Mouse (Mus musculus): Measurements from ENCODE around the gene Zbtb16. TPM values are rescaled to one million over a fixed set of nuclear protein-coding genes. Genes with fewer than 3 reads are reported as not detected.
A peak's percentile ranks its signal among the peaks of the same experiment; 100 is the strongest.

The Zbtb16 gene
- total RNA-seq, 2 experiments from 2014 or later, result 144 to 166 TPM

DNA sequence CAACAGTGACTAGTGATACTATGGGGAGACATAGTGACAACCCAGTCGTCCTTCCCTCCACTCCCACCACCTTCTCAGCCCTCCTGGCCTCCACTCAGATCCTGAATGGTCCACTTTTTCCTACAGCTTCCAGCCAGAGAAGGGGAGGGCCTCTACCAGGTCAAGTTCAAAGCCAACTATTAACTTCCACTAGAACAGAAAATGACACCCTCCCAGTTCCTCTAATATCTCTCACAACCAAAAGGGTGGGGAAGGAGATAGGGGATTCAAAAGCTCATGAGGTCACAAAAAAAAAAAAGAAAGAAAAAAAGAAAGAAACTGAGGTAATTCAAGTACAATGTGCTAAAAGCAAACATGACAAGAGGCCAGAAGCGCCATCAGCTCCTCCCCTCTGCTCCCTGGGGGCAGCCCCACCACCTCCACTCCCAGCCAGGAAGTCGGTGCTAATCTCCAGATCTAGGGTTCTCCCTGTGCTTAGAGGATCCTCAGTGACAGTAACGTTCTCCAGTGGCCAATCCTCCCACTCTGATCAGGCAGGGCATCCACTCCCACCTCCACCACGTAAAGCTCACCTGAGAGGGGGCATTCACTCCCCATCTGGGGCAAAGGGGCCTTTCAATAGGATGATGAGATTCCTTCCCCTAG lies 180.4 kb downstream of the Zbtb16 start:
- intact Hi-C loops (cut with DNase I), result no loop called here
- DNase-seq, result no peak

GRCm38 (mm10) chr9:48654730-48655129 lies 181.3 kb downstream of the Zbtb16 start:
- no peak for DNase-seq
- intact Hi-C loops (cut with DNase I), result loop anchor here (5.0 kb wide), 1 partner anchor 53 kb away; no protein-coding TSS in a partner anchor

DNA sequence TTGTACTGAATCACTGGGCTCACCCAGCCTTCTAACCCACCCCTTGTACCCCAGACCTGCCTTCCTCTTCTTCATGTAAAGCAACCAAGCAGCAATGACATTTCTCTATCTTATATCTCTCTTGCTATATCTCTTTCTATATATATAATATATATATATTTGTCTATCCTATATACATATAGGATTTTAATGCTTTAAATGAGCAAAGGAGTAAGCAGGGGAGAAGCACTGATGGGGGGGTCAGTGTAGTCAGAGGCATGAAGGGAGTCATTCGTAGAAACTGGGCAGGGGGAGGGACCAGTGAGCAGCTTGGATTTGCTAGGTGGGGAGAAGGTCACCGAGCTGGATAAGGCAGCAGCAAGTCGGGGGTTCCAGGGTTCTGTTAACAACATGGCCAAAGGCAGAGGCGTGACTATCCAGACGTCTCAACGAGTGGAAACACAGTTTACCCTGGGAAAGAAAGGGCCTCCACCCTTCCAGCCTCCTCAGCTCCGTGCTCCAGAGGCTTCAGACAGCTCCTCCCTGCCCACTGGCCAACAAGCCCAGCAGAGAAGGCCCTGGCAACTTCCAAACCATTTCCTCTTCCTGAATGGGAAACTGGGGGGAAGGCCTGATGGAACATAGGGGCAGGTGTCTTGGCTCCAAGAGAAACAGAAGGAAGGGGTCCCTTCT lies 182.5 kb downstream of the Zbtb16 start:
- DNase-seq, result no peak
- intact Hi-C loops (cut with DNase I), result loop anchor here (5.0 kb wide), 1 partner anchor 54 kb away; no protein-coding TSS in a partner anchor

DNA sequence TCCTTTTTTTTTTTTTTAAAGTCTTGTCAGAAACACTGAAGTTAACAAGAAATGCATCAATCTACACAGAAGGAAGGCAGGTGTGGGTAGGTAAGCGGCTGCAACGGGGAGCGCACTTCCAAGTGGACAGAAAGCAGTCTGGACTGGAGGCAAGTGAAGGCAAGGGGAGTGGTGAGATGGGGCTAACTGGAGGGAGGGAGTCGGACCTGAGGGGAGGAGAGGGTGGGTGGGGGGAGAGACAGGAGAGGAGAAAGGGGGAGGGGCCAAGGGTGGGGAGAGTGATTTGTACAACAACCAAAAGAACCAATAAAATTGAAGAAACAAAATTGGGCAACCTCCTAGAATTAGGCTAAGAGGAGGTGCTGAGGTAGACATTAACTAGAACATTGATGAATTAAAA lies 184.0 kb downstream of the Zbtb16 start:
- intact Hi-C loops (cut with DNase I), result loop anchor here (5.0 kb wide), 1 partner anchor 55 kb away; no protein-coding TSS in a partner anchor
- no peak for DNase-seq

DNA sequence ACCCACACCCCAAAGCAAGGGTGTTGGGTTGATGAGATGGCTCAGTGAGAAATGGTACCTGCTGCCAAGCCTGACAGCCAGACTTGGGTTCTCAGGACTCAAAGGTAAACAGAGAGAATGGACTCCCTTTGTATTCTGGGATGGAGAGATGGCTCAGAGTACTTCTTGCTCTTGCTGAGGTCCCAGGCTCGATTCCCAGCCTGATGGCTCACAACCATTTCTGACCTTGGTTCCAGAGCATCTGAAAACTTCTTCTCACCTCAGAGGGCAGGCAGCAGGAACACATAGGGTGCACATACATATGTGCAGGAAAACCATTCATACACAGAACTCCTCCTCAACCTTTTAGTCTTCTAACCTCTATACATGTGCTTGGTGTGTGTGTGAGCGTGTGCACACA lies 185.2 kb downstream of the Zbtb16 start:
- no peak for DNase-seq
- intact Hi-C loops (cut with DNase I), result loop anchor here (5.0 kb wide), 1 partner anchor 56 kb away; no protein-coding TSS in a partner anchor

DNA sequence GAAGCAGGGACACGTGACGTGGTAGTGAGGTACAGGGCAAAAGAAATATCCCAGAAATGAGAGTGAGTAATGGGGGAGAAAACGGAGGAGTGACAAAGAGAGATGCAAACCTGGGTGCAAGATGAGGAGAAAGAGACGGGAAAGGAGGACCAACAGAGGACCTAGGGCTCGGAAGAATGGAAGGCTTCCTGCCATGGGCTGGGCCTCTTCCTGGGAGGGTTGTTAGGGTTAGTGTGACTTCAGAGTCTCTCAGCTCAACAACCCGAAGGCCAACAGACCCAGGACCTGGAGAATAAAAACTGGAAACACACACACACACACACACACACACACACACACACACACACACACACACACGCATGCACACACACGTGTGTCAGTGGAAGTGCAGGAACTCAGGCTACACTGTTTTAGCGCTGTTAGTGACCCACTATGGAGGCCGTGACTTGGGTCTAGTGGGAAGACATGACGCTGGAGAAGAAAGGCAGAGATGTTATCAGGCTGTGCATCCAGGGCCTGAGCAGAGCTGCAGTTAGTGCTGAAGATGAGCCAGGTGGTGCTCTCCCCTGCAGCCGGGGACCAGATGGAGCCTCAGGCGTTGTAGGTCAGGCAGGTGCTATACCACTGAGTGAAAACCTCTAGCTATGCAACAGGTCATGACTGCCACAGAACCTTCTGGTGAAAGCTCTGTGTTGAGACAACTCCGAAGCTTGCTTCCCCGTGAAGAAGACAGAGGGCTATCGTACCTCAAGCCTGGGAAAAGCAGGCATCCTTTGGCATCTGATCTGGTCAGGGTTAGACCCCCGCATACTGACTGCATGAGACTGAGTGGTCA lies 186.0 kb downstream of the Zbtb16 start:
- intact Hi-C loops (cut with DNase I), result loop anchor here (1.0 to 5.0 kb wide), 3 partner anchors 57 to 87 kb away; no protein-coding TSS in a partner anchor
- DNase-seq, result peak in 1 of 2 experiments; percentile 33

- DNase-seq, result peak; percentile 71 to 81
- intact Hi-C loops (cut with DNase I), result loop anchor here (1.0 to 2.0 kb wide), 2 partner anchors 74 to 88 kb away; no protein-coding TSS in a partner anchor
Measured at GRCm38 (mm10) chr9:48649098-48649766, 186.8 kb downstream of the Zbtb16 start.

- intact Hi-C loops (cut with DNase I), result loop anchor here (1.0 to 2.0 kb wide), 3 partner anchors 75 to 189 kb away; no protein-coding TSS in a partner anchor
- DNase-seq, result no peak
Measured at GRCm38 (mm10) chr9:48648285-48649097, 187.5 kb downstream of the Zbtb16 start.

DNA sequence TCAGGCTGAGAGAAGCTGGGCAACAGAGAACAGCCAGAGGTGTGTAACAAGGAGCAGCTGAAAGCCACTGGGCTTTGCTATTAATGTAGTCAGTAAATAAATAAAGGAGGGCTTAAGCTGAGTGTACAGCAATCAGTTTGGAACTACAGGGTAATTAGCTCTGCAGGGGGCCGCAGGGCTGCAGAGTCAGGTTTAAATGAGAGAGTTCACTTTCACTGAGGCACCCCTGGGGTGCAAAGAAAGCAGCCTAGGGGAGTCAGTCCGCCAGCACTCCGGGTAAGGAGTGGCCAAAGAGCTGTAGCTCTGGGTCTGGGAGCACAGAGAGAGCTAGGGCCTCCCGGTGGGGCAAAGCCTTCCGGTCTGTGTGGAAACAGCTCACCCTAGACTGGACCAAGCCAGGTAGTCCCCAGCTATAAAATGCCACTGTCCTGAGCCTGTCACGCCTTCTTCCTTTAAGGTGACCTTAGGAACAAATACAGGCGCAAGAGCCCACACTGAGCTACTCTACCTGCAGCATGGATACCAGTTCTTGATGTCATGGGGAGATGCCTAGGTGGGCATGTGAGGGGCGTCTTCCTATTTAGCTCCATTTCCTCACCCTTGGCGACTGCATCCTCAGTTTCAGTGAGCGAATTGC lies 188.3 kb downstream of the Zbtb16 start:
- DNase-seq, result peak in 1 of 2 experiments; percentile 41
- intact Hi-C loops (cut with DNase I), result loop anchor here (1.0 to 2.0 kb wide), 2 partner anchors 89 to 190 kb away; no protein-coding TSS in a partner anchor

GRCm38 (mm10) chr9:48646781-48647647 lies 189.0 kb downstream of the Zbtb16 start:
- DNase-seq, result no peak

GRCm38 (mm10) chr9:48646251-48646650 lies 189.8 kb downstream of the Zbtb16 start:
- intact Hi-C loops (cut with DNase I), result loop anchor here (1.0 kb wide), 1 partner anchor 214 kb away; no protein-coding TSS in a partner anchor
- peak; percentile 75 to 83 for DNase-seq

More at GRCm38 (mm10) chr9:48646781-48647647, 189.0 kb downstream of the Zbtb16 start:
- intact Hi-C loops (cut with DNase I), result loop anchor here (1.0 kb wide), 1 partner anchor 213 kb away; no protein-coding TSS in a partner anchor

DNA sequence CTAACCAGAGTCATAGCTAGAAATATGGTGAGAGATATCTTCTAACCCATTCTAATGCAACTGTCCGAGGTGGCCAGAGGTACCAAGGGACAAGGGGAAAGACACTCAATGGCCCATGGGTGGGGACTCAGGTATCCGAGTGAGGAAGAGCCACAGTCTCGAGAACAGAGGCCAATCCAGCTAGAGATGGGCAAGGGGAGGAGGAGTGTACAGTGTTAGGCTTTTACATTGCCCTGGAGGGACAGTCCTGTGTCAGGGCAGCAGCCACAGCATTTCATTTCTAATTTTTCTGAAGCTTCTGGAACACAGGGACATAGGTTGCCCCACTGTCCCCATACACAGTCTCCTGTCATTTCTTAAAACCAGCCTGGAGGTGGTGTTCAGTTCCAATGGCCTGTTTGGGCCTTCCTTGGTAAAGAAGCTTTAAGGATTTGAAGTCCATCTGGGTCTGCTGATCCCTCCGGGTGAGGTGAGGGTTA lies 190.3 kb downstream of the Zbtb16 start:
- no peak for DNase-seq
- intact Hi-C loops (cut with DNase I), result loop anchor here (1.0 to 2.0 kb wide), 4 partner anchors 215 to 405 kb away; no protein-coding TSS in a partner anchor

- intact Hi-C loops (cut with DNase I), result loop anchor here (1.0 to 2.0 kb wide), 3 partner anchors 249 to 406 kb away; no protein-coding TSS in a partner anchor
- peak in 1 of 2 experiments; percentile 53 for DNase-seq
Measured at GRCm38 (mm10) chr9:48644926-48645647, 190.9 kb downstream of the Zbtb16 start.

DNA sequence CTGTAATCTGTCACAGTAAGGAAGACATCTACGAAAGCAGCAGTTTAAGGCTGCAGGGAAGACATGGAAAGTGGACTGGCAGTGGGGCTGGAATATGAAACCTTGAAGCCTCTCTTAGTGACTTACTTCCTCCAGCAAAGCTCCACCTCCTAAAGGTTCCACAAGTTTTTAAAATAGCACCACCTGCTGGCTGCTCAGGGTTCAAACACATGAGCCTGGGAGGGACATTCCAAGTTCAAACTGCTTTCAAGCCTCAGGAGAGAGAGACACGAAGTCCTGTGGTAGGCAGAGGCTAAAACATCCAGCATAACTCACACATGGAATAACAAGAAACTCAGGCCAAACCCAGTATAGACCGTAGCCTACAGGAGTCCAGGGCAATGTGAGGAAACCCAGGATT lies 191.6 kb downstream of the Zbtb16 start:
- DNase-seq, result no peak
- intact Hi-C loops (cut with DNase I), result loop anchor here (2.0 kb wide), 2 partner anchors 328 to 406 kb away; no protein-coding TSS in a partner anchor

- intact Hi-C loops (cut with DNase I), result no loop called here
- DNase-seq, result no peak
Measured at GRCm38 (mm10) chr9:48641636-48642035, 194.4 kb downstream of the Zbtb16 start.

DNA sequence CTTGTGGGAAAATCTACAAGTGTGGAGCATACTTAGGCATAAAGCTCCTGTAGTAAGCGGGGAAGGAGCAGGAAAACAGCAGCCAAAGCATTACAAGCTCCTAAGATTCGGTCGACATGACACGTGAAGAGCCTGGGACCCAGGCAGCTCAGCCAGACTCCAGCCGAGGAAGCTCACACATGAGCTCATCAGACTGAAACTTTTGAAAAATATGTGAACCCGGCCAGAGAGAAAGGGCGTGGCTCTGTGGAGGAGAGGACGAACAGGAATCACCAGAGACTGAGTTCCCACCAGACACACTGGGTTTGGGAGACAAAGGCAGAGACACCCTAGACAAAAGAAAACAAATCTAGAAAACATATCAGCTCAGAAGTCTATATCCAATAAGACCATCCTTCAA lies 195.1 kb downstream of the Zbtb16 start:
- DNase-seq, result no peak
- intact Hi-C loops (cut with DNase I), result no loop called here
